Mouse (Mus musculus) lung, adult 2 months (tissue): Measurements from ENCODE around the gene Ebf1. TPM values are rescaled to one million over a fixed set of nuclear protein-coding genes. Genes with fewer than 3 reads are reported as not detected.

ENCODE experiments used
- DNase-seq: peaks from one replicate; pipeline ENCODE4 v3.0.0; 2022
- H3K4me1 ChIP-seq: fragments of 200-500 bp; 2 replicates; pipeline ENCODE4 v1.6.1; 2011; ENCODE audit warnings: low read length; ENCODE audit not compliant: control insufficient read depth, insufficient read depth
- H3K4me3 ChIP-seq: fragments of 200-500 bp; replicated peaks from 2 replicates; pipeline ENCODE3; 2011; ENCODE audit warnings: low read depth, mild to moderate bottlenecking, control low read depth, low read length; ENCODE audit errors: extremely low read depth
- CTCF ChIP-seq: fragments of 200-500 bp; IDR thresholded peaks from 2 replicates; pipeline ENCODE4 v1.5.1; 2011; ENCODE audit warnings: mild to moderate bottlenecking, low read length, control low read depth; ENCODE audit not compliant: insufficient read depth
- POLR2A ChIP-seq: fragments of 200-500 bp; IDR thresholded peaks from 2 replicates; pipeline ENCODE4 v1.6.1; 2011; ENCODE audit warnings: low read depth, mild to moderate bottlenecking, control low read depth, low read length, borderline replicate concordance; ENCODE audit errors: extremely low read depth
- WGBS: fragments of 180-500 bp; shearing (Covaris S2); methylation state at CpG from one replicate; pipeline ENCODE4 v1.1.7; 2018; 5-methylcytosine and 5-hydroxymethylcytosine counted together
- polyA plus RNA-seq: library from polyadenylated mRNA; depleted of rRNA; stranded (reverse); fragments of >200 nt; gene quantifications from 2 replicates; pipeline ENCODE4 v1.2.3, GENCODE M21; 2012

The Ebf1 gene
- polyA plus RNA-seq, 1 experiment, result 11.8 TPM

DNA sequence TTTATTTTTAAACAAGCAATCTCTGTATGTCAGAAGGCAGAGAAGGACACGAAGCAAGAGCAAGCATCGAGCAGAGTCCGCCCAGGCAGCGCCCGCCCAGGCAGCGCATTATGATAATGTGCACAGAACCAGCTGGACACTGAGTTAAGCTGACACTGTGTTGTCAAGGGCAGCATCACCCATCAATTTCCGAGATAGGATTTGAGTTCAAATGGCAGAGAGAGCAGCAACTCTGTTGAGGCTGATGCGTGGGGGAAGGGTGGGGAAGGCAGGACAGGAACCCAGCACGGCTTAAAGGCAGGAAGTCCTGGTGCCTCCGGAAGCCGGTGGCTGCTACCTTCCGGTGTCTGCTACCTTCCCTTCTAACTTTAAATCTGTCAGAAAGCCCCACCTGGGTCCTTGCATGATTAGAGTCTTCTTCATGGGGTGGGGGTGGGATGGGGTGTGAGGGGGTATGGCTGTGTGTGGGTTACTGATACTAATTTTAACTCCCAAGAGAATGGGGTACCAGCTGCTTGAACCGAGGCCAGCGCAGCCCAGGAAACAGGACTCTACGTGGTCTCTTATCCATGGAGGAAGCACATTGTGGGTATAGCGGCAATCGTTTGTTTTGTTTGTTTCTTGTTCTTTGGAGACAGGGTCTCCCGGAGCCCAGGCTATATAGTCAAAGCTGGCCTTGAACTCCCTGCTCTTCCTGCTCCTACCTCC, 275.9 kb downstream of the Ebf1 start:
- 38% methylated on average over 18 of the region's 18 CpGs for WGBS
- DNase-seq, result no peak

GRCm38 (mm10) chr11:44893986-44894385, 276.9 kb downstream of the Ebf1 start:
- Histone ChIP-seq H3K4me3 (no peak overlapping the region), H3K4me1 (no peaks in the 10 kb centered on the region; the same call in 1 of the 2 replicates)
- TF ChIP-seq POLR2A, result no peak
- TF ChIP-seq CTCF, result no peak
- no peak for DNase-seq

More for the DNA sequence above, 275.9 kb downstream of the Ebf1 start:
- H3K4me1 ChIP-seq, result no peaks in the 10 kb centered on the region; the same call in 1 of the 2 replicates
- no peak for TF ChIP-seq CTCF
- TF ChIP-seq POLR2A, result no peak
- H3K4me3 ChIP-seq, result no peak overlapping the region

GRCm38 (mm10) chr11:44894798-44895197, 277.7 kb downstream of the Ebf1 start:
- TF ChIP-seq CTCF (no peak), POLR2A (no peak)
- H3K4me3 ChIP-seq, result no peak overlapping the region
- WGBS, result 87% methylated on average over 4 of the region's 4 CpGs

DNA sequence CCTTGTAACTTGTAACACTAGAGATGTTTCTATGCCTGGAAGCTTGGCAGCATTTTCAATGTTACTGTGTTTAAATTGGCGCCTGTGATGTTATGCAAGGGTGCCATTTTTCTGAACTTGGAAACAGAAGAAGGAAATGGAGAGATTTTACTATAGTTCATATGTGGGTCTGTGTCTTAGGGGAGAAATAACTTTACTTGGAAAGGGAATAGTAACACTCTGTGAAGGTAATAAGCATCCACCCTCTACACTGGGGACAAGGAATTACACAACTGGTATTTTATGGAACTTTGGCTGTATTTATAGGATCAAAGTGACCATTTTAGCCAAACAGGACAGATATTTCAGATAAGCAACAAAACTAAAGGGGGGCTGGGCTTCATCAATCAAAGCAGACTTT, 278.8 kb downstream of the Ebf1 start:
- 74% methylated on average over 1 of the region's 1 CpGs for WGBS
- no peak for TF ChIP-seq POLR2A
- no peak for TF ChIP-seq CTCF
- no peak overlapping the region for H3K4me3 ChIP-seq
- H3K4me1 ChIP-seq, result no peaks in the 10 kb centered on the region; the same call in 1 of the 2 replicates
- no peak for DNase-seq

More at GRCm38 (mm10) chr11:44894798-44895197, 277.7 kb downstream of the Ebf1 start:
- DNase-seq, result no peak
- H3K4me1 ChIP-seq, result no peaks in the 10 kb centered on the region; the same call in 1 of the 2 replicates

DNA sequence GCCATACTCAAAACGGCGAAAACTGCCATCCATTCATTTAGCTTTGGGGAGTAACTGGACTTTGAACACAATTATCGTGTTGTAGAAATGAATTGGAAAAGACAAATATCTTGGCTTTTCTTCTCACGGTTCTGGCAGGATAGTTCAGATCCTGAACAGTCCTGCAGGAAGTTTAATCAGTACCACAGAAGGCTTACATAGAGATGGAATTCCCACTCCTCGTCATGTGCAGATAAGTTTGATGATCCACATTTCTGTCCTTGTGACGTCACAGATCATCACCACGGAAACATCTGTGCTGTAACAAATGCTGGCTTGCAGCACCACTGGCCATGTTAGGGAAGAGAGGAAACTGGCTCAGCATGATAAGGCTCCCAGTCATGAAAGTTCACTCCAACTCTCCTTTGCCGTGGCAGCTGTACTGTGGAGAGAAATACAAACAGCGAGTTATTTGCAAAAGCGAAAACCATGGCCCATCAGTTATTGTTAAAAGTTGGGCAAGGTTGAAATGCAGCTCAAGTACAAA, 280.1 kb downstream of the Ebf1 start:
- Histone ChIP-seq H3K4me3 (no peak overlapping the region), H3K4me1 (no peaks in the 10 kb centered on the region; the same call in 1 of the 2 replicates)
- no peak for DNase-seq
- 40% methylated on average over 10 of the region's 10 CpGs for WGBS
- no peak for TF ChIP-seq POLR2A
- TF ChIP-seq CTCF, result no peak

- Histone ChIP-seq H3K4me3 (no peak overlapping the region), H3K4me1 (no peaks in the 10 kb centered on the region; the same call in 1 of the 2 replicates)
- no peak for TF ChIP-seq CTCF
- TF ChIP-seq POLR2A, result no peak
- DNase-seq, result no peak
Observed at GRCm38 (mm10) chr11:44899554-44899953, 282.4 kb downstream of the Ebf1 start.

DNA sequence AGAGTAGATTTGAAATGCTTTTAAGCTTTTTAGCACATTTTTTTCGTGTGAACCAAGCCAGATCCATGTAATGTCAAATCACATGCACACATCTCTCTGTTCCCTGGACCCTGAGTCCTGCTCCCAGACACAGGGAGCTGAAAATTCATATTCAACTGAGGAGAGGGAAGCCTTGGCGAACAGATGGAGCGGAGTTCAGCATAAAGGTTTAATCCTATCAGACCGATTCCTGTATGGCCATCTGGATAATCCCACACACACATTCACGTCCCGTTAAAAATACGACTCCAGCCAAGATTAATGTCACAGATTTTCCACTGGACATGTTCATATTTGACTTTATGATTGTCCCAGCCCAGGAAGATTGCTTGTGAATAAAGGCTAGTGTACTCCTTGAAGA, 282.8 kb downstream of the Ebf1 start:
- TF ChIP-seq POLR2A (no peak), CTCF (no peak)
- no peak overlapping the region for H3K4me3 ChIP-seq
- WGBS, result 83% methylated on average over 7 of the region's 7 CpGs
- no peaks in the 10 kb centered on the region; the same call in 1 of the 2 replicates for H3K4me1 ChIP-seq
- DNase-seq, result no peak

DNA sequence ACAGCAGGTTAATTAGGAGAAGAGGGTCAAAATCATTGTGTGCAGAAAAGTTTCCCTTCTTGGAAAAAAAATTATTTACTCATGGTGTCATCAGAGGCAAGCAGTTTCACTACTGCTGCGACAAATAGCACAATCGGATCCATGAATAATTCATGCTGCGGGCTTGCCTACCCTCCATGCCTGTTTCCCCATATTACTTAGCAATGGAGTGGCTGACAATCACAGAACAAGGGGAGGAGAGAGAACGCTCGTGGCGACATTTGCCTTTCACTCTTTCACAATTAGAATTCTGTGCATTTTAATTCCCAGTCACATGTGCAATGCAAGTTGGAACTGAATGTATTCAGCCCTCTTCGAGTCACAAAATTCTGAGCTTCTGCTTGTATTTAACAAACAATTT, 283.4 kb downstream of the Ebf1 start:
- Histone ChIP-seq H3K4me3 (no peak overlapping the region), H3K4me1 (no peaks in the 10 kb centered on the region; the same call in 1 of the 2 replicates)
- WGBS, result 82% methylated on average over 7 of the region's 7 CpGs
- no peak for DNase-seq
- TF ChIP-seq CTCF, result no peak
- no peak for TF ChIP-seq POLR2A

DNA sequence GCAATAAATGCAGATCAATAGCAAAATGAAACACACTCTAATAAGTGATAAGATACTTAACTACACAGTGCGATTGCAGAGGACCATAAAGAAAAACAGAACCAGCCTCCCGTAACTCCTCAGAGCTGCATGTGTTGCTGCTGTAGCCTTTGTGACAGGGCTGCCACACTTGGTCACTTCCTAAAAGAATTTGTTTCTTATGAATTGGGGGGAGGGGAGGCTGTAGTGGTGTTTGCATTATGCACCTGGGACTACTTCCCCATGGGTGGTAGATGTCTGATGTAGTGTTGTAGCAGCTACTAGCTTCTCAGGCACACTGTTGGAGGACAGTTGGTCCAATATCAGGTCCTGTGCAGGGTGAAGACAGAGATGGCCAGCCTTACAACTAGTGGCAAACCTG, 284.6 kb downstream of the Ebf1 start:
- no peak for DNase-seq
- no peaks in the 10 kb centered on the region; the same call in 1 of the 2 replicates for H3K4me1 ChIP-seq
- WGBS, result 76% methylated on average over 2 of the region's 2 CpGs
- TF ChIP-seq CTCF (no peak), POLR2A (no peak)
- no peak overlapping the region for H3K4me3 ChIP-seq

- 54% methylated on average over 6 of the region's 6 CpGs for WGBS
- TF ChIP-seq POLR2A, result no peak
- TF ChIP-seq CTCF, result no peak
Observed at GRCm38 (mm10) chr11:44902165-44902564, 285.0 kb downstream of the Ebf1 start.

More at GRCm38 (mm10) chr11:44902165-44902564, 285.0 kb downstream of the Ebf1 start:
- Histone ChIP-seq H3K4me1 (no peaks in the 10 kb centered on the region; the same call in 1 of the 2 replicates), H3K4me3 (no peak overlapping the region)
- DNase-seq, result no peak
